29 mouse cellular contexts compared by ENCODE assay signal in the genomic region with DNA sequence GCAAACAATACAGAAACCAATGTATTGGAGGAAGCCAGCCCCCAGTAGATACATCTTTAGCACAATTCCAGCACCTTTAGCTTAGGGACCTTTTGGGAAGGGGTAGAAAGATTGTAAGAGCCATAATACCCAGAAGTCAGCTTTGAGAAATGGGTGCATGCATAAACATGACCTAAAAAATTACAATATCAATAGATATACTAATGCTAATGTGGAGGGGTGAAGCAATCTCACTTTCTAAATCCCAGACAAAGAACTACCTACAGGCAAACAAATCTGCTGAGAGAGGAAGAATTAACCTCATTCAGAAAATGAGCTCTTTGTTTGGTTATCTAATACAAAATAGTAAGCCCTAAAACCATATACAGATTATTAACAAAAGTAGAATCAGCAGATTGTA.
"Had no signal": no experiment of that assay in that cellular context is flagged by ENCODE, and none has a peak within 500 bp of the region (broad histone marks: within the 10 kb centered on the region; RNA-seq: fewer than 3 reads in every experiment).

No protein-coding gene starts in this region.

- H3K4me3 ChIP-seq: left cerebral cortex, adult 2 months; limb, embryonic 10.5 days; limb, embryonic 12.5 days; limb, embryonic 13.5 days; limb, embryonic 15.5 days; liver, embryonic 12.5 days; liver, embryonic 13.5 days; liver, embryonic 15.5 days; lung, embryonic 15.5 days; megakaryocyte, embryonic 14.5 days; midbrain, embryonic 13.5 days; midbrain, embryonic 15.5 days; myocyte had no signal

- H3K27me3 ChIP-seq: limb, embryonic 12.5 days; limb, embryonic 13.5 days; limb, embryonic 15.5 days; liver, embryonic 12.5 days; liver, embryonic 13.5 days; liver, embryonic 15.5 days; lung, embryonic 15.5 days; megakaryocyte, embryonic 14.5 days; midbrain, embryonic 13.5 days; midbrain, embryonic 15.5 days had no signal

- DNase-seq: left cerebral cortex, postnatal 4 days; liver; liver, embryonic 13.5 days; liver, postnatal 0 days; lung, adult 18-20 months; lung, adult 2 months; lung, embryonic 14.5 days; lung, postnatal 10 days; lung, postnatal 14 days; lung, postnatal 36 days; lung, postnatal 4 days; midbrain, embryonic 14.5 days had no signal

- H3K36me3 ChIP-seq: limb, embryonic 10.5 days; limb, embryonic 12.5 days; limb, embryonic 13.5 days; limb, embryonic 15.5 days; liver, embryonic 12.5 days; liver, embryonic 13.5 days; liver, embryonic 15.5 days; lung, embryonic 15.5 days; midbrain, embryonic 13.5 days; midbrain, embryonic 15.5 days had no signal

- H3K9ac ChIP-seq: limb, embryonic 12.5 days; limb, embryonic 13.5 days; limb, embryonic 15.5 days; liver, embryonic 12.5 days; liver, embryonic 13.5 days; liver, embryonic 14.5 days; liver, embryonic 15.5 days; liver, postnatal 0 days; lung, embryonic 14.5 days; lung, embryonic 15.5 days; midbrain, embryonic 13.5 days; midbrain, embryonic 15.5 days had no signal

- H3K27ac ChIP-seq: left cerebral cortex, adult 2 months; limb, embryonic 10.5 days; limb, embryonic 12.5 days; limb, embryonic 13.5 days; limb, embryonic 15.5 days; liver, embryonic 12.5 days; liver, embryonic 13.5 days; liver, embryonic 14.5 days; liver, embryonic 15.5 days; lung, embryonic 15.5 days; macrophage; midbrain, embryonic 13.5 days; midbrain, embryonic 15.5 days had no signal

- H3K4me2 ChIP-seq: limb, embryonic 12.5 days; limb, embryonic 13.5 days; limb, embryonic 15.5 days; liver, embryonic 11.5 days; liver, embryonic 12.5 days; liver, embryonic 13.5 days; liver, embryonic 15.5 days; lung, embryonic 14.5 days; lung, embryonic 15.5 days; midbrain, embryonic 13.5 days; midbrain, embryonic 15.5 days had no signal

- ATAC-seq: liver, embryonic 12.5 days; liver, postnatal 0 days; lung, postnatal 0 days; midbrain, embryonic 13.5 days; midbrain, embryonic 15.5 days; midbrain, embryonic 16.5 days had no signal

- H3K9me3 ChIP-seq: limb, embryonic 10.5 days; limb, embryonic 12.5 days; limb, embryonic 13.5 days; limb, embryonic 15.5 days; liver, embryonic 12.5 days; liver, embryonic 13.5 days; liver, embryonic 15.5 days; lung, embryonic 15.5 days; megakaryocyte, embryonic 14.5 days; midbrain, embryonic 13.5 days; midbrain, embryonic 15.5 days had no signal

- H3K4me1 ChIP-seq: limb, embryonic 10.5 days; limb, embryonic 12.5 days; limb, embryonic 13.5 days; limb, embryonic 15.5 days; liver, embryonic 12.5 days; liver, embryonic 13.5 days; liver, embryonic 15.5 days; lung, embryonic 15.5 days; megakaryocyte, embryonic 14.5 days; midbrain, embryonic 13.5 days; midbrain, embryonic 15.5 days had no signal
